Mouse (Mus musculus): ENCODE data around the gene Usp3.

The Usp3 gene

DNA sequence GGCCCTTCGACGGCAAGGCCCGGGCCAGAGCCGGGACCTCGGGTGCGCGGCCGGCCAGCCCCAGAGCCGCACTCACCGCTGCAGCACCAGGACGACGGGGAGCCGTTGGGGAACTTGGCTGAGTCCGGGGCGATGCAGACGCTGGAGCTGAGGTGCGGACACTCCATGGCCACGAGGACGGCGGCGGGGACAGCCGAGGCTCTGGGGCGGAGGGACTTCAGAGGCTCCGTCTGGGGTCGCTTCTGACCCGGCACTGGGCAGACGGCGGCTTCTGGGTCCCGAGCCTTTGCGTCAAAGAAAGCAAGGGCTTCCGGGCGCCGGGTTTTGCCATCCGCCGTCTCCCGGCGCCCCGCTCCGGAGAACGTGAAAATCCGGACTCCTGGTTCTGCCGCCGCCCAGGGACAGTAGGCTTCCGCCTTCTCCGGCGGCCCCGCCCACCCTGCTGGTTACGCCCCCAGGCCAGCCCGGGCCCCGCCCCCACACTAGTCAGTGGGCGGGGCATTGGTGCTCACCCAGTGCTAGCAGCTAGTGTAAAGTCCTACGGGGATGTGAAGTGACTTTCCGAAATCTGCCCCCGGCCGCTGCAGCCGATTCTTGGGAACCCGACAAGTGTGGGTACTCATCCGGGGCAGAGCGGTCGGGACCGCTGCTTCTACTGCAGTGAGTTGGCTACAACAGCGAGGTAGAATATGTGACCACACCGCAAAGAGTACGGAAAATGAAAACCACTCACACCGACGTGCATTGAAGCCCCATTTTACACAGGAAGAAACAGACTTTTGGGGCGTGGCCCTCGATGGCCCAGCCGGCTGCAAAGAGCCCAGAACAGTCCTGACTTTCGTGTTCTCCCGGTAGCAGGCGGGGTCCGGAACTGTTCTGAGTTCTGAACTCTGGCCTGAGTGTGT is at the start of gene Usp3:
Usp3 (minus strand) TSS at position 435 of the 905 bp plus-strand sequence.
- DNase-seq (ENCODE audit: low spot score), result peak; percentile 97

DNA sequence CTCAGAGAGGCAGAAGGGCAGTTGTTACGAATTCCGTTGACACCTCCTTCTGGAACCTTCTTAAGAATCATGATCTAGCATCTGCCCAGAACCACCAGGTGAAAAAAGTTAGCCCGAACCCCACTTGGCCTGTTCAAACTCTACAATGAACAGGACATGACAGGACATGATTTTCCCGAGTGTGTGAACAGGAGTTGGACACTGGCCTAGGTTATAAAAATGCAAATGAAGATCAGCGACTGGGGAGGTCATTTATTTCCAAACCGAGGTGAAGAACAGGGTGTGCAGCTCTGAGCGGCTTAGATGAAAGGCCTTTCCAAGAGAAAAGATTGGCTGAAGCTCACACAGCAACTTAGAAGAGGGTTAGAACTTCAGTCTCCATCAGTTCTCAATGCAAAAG is 47.5 kb upstream of the Usp3 start:
- no peak for DNase-seq (ENCODE audit: low spot score)

DNA sequence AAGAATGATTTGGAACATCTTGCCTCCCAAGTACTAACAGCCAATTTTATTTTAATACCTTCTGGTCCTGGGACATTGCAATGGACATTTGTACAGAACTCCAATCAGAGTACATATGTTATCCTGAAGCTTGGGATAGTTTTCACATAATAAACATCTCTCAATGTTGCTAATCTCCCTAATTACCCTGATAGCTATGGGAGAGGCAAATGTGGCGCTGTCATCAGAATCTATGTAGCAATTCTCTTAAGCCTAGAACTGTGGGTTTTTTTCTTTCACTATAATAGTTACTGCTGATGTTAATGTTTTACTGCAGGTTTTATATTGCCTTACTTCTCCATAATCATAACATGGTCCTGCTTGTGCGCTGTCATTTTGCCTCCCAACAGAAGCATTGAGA is 46.7 kb upstream of the Usp3 start:
- DNase-seq (ENCODE audit: low spot score), result no peak

DNA sequence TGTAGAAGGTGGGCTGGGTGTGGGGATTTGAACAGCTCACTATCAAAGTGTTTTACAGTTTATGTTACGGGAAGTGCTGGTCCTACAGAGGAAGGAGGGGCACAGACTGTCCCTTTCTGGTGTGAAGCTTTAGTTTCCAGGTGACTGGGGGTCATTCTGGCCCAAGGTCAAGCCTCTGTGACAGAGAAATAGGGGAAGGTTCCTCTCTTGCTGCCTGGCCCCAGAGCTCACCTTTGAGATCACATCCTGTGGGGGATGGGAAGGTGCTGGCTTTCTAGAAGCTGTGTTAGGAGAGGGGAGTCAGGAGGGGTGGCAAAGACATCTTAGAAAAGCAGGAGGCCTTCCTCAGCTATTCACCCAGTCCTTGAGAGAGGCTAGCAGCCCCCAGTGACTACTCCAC is 39.5 kb upstream of the Usp3 start:
- DNase-seq (ENCODE audit: low spot score), result no peak

DNA sequence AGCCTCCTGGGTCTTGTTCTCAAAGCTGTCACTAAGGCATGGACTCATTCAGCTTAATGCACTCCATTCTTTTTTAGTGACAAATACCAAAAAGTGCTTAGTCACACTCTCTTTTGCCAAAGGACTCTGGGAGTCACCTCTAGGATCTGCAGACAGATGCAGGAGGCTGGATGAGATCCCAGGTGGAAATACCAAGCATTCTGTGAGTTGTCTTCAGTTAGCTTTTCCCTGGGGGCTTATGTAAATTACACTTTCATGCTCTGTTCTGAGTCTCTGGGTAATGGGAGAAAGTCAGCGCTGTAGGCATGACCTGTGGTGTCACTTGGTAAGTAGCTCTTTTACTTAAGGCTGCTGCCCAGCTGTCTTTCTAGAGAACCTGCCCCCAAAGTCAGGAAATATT is 38.0 kb upstream of the Usp3 start:
- no peak for DNase-seq (ENCODE audit: low spot score)

DNA sequence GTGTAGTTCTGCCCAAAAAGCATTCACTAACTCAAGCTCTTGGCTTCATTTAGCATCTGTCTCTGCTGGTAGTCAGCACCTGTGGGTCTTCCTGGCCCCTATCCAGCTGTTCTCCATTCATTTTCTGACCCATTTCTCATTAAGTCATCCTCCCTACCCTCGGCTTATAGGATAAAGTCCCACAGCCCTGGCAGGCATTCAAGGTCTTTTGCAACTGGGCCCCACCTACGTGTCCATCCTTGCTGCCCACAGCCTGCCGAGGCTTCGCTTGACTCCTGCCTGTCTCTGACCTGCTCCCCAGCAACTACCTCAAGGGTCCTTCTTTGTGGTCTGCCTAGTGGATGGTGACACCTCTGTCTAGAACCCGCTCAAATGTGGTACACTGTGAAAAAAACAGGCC is 33.7 kb upstream of the Usp3 start:
- DNase-seq (ENCODE audit: low spot score), result peak; percentile 61

DNA sequence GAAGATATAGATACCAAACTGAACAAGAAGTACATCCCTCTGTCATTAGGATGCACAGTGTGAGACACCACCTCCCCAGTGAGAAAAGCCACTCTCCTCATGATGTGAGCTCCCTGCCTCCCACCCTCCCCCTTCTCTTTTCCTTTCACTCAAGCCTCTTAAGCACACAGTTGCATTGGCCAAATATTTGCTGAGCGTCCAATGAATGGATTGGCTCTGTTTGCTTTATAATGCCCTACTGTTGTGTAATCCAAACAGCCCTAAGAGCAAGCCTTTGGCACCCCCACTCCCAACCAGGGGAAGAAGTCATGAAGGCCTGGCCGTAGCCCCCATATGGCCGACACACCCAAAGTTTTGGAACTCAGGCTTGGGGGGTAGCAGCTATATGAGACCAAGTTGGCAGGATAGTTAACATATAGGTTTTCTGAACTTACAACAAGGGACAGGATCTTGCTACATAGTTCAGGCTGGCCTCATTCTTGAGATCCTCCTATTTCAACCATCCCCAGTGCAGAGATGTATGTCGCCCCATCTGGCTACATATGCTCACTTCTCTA is 33.1 kb upstream of the Usp3 start:
- DNase-seq (ENCODE audit: low spot score), result no peak

DNA sequence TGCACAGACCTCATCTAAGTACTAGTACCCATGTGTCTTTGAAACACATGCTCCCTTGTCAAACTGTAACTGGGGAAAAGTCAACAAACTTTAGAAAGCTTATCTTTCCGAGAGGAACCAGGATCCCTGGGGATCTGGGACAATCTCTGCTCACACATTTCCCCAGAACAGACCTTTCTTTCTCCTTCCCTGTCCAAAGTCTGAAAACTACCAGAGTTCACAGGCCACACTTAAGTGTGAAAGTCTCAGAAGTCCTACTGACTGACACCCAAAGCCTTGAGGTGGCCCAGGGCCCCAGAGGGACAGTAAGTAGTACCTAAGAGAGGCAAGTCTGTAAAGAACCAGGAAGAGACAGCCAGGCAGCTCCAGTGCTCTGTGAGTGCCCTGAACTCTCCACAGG is 31.9 kb upstream of the Usp3 start:
- no peak for DNase-seq (ENCODE audit: low spot score)

DNA sequence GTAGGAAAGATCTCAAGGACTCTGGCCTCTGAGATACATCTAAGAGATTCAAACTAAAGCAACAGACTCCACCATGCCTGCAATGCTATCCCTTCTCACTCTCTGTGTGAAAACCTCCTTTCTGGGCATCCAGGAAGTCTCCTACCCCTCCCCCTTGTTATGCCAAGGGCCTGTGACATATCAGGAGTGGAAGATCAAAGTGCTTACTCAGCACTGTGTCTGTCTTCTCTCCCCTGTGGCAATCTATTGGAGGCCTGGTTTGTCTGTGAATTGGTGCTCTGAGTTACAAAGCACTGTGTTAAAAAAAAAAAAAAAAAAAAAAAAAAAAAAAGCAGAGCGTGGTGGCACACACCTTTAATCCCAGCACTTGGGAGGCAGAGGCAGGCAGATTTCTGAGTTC is 30.7 kb upstream of the Usp3 start:
- no peak for DNase-seq (ENCODE audit: low spot score)

DNA sequence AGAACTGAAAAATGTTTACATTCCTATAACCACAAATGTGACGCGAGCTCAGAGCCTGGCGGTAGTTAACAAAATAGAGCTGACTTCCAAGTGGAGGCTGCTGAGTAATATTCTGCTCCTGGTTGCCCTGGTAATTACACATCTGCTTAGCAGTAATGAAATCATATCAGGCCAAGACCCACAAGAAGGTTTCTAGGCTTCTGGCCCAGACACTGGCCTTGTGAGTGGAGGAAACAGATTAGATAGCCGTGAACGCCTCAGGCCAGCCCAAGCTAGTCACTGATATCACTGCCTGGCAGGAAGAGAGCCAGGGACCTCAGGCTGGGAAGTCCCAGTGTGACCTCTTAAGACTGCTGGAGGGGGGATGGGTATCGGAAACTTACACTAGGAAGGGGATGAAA is 27.6 kb upstream of the Usp3 start:
- peak; percentile 77 for DNase-seq (ENCODE audit: low spot score)

DNA sequence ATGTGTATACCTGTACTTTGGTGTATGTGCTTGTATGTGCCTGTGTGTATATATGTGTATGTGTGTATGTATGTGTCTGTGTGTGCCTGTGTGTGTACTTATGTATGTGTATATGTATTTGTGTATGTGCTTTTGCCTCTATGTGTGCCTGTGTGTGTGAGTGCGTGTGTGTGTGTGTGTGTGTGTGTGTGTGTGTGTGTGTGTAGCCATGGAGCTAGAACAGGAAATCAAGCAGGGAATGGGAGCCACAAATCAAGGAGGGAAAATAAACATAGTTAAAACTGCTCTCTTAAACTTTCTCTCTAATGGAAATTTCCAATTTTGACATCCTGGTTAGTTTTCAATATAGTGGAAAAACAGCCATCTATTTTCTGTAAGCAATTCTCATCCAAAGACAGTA is 27.1 kb upstream of the Usp3 start:
- no peak for DNase-seq (ENCODE audit: low spot score)

DNA sequence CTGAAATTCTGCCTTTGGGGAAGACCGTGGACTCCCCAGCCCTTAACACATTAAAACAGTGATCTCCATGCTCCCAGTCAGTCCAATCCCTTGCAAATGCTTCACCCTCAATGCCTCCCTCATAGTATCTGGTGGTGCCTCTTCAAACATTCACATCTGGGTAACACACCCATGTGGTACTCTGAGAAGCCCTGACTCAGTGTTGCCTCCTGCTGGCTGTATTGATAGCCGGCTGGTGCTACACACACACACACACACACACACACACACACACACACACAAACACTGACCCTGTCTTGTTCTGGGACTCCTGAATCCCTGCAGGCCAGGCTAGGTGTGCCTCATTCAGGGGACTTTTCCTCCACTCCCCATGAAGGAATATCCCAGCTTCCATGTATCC is 24.9 kb upstream of the Usp3 start:
- DNase-seq (ENCODE audit: low spot score), result no peak

DNA sequence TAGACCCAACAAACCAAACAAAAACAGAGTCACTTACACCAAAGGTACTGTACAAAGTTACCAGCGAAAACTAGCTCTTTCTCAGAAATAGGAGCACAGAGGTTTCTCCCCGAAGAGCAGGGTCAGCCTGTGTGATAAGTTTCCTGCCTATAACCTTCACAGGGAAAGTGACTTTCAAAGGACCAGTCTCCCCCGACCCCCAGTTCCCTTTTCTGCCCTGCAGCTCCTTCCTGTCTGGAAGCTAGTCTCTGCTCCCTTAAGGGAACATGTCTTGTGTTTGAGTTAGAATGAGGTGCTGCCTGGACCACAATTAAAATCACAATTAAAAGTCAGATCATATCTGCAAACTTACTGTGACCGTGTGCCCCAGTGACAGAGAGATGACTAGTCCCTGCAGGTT is 23.9 kb upstream of the Usp3 start:
- no peak for DNase-seq (ENCODE audit: low spot score)

DNA sequence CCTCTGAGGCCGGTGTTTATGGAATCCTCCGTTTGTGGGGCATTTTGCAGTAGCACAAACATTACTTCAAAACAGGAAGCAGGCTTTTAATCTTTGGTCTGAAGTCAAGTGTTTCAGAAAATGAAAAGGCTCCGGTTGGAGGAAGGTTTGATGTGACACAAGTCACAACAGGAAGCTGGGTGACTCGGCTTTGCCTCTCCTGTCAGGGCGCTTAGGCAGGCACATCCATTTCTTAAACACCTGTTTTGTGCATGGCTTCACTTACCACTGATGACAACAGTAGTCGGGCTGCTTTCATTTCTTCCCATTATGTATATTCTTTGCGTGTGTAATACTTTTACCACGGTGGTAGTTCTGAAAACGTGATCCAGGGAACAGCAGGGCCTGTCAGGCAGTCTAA is 22.2 kb upstream of the Usp3 start:
- DNase-seq (ENCODE audit: low spot score), result no peak

DNA sequence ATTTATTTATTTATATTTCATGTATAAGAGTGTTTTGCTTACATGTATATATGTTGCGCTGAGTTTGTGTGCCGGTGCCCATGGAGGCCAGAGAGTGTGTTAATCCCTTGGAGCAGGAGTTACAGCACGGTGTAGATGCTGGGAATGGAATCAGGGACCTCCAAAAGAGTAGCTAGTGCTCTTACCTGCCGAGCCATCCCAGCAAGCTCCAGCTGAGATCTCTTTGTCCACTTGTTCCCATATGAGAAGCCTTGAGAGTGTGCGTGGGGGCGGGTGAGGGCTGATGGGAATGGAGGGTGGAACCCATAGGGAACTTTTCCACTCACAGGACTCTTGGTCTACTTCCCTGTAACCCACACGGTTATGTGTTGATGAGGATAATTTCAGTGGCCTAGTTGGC is 21.6 kb upstream of the Usp3 start:
- DNase-seq (ENCODE audit: low spot score), result no peak

DNA sequence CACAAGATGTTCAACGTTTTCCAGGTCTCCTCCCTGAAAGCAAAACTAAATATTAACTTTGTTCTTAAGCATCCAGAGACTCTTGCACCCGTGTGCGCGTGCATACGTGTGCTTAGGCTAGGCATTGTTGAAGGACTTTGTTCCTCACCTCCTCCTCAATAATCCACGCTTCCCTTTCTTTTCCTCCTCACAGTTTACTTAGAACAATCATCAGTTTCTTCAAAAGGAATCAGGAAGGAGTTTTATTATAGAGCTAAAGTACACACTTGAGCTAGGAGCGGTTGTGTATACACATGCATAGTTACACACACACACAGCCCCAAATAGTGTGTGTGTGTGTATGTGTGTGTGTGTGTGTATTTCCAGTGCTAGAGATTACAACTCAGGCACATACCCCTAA is 20.7 kb upstream of the Usp3 start:
- DNase-seq (ENCODE audit: low spot score), result no peak

DNA sequence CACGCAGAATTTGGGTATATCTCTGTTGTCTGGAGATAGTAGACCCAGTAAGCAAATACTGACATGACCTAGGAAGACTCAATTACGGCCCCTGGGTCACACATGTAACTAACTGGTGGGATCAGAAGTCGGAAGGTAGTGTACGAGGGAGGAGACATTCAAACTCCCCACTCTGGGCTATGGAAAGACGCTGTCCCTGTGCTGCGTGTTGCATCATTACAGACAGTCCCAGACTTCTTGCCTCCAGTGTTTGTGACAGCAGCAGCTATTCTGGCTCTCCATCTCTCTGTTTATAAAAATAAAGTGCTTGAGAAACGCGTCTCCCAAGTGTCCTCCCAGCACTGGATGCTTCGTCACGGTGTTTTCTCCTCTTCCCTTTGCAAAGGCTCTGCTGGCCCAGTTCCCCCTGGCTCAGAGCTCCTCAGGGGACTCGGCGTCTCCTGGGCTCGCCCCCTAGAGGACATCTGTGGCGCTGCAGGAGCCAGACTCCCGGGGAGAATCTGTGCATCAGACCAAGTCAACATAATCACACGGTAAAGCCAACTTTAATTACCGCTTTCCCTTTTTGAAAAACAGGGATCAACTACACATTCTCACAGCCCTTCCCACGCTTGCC is 18.6 kb upstream of the Usp3 start:
- DNase-seq (ENCODE audit: low spot score), result peak; percentile 88

DNA sequence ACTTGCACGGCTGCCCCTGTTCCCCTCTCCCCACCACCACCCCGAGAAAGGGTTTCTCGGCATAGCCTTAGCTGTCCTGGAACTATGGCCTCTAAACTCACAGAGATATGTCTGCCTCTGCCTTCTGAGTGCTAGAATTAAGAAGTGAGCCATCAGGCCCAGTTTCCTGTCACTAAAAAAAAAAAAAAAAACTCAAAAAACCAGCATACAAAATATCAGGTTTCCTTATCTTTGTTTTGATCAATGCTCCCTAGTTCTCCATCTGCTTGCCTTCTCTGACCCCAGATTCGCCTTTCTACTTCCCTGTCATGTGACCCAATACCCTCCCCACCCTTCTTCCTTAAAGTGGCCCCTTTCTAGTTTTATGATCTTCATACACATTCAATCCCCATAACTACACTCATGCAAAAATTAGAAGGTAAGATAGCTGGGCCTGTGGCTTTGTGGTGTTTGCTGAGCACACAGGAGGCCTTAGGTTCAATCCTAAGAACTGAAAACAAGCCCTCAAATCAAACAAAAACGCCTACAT is 15.9 kb upstream of the Usp3 start:
- DNase-seq (ENCODE audit: low spot score), result no peak

DNA sequence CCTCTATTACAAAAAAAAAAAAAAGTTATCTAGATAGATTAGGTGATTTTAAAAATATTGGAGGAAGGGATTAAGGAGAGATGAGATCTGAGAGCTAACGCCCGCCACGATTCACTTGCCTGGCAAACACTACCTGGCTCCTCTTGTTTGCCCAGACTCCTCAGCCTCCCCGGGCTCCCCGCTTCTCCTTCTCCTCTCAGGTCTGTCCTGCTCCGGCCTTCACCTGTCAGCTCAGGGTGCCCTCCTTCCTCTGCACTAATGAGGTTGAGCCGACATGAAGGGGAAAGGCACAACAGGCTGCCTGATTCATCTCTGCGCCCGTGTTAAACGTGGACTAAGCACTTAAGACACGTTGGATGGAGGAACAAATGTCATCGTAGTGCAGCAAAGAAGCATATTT is 13.9 kb upstream of the Usp3 start:
- no peak for DNase-seq (ENCODE audit: low spot score)

DNA sequence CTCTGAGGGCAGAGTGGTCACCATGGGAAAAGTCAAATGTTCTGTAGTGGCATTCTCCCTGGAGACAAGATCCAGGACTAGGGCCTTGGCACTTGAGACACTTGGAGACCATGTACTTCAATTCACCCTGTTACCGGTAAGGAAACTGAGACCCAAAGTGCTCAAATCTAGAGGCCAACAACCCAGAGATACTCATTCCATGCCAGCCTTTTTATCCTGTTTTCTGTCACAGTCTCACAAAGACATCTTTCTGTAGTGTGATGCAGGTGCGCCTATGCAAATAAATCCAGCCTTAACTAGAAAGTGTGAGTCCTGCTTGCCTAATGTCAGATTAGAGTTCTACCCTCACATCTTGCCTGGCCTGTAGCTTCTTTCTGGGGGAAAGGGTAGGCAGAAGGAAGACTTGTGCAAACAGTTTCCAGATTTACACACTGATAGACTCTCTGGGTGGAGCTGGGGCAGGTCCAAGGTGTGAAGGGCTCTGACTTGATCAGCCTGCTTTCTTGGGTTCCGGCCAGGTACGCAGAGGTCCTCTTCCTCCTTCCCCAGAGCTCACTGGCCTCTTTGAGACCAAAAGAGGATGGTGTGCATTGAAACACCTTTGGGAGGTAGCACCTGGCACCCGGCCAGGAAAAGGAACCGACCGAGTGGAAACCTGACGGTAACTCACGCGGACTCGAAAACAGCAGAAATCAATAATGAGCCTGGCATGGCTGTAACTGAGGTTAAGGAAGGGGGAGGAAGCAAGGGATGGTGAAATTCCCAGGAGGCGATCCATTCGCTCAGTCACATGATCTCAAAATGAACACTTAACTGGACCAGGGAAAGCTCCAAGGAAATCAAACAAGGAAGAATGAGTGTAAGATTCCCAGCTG is 13.2 kb upstream of the Usp3 start:
- peak; percentile 41 for DNase-seq (ENCODE audit: low spot score)

DNA sequence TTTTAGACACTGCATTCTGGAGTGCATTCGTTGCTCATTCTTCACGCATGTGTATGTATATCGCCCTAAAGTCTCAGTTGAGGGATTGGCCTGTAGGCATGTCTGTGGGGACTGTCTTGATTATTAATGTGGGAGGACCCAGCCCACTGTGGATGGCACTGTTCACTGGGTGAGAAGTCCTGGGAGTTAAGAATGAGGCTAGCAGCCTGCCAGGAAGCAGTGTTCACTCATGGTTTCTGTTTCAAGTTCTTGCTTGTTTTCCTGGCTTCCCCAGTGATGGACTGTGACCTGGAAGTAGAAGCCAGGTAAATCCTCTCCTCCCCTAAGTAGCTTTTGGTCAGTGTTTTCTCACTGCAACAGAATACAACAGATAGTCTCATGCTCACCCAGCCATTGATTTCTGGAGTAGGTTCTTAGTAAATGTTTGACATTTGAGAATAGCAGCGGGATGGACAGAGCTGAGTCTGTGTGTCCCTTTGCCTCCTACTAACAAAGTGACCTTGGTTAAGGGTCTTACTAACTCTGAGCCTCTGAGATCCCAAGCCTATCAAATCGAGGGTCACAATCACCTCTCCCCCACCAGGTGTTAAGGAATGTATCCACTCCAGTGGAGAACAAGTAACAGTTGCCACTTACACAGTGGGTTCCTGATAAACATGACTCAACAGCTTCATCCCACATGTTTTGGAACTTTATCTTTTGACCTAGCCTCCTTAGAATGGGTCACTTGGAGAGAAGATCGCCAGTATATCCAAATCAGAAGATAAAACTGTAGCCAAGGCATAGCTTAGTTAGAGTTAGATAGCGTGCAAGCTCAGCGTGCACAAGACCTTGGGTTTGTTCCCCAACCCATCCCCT is 11.6 kb upstream of the Usp3 start:
- DNase-seq (ENCODE audit: low spot score), result no peak
